ENCODE assay signal across 25 mouse cellular contexts in the genomic region with DNA sequence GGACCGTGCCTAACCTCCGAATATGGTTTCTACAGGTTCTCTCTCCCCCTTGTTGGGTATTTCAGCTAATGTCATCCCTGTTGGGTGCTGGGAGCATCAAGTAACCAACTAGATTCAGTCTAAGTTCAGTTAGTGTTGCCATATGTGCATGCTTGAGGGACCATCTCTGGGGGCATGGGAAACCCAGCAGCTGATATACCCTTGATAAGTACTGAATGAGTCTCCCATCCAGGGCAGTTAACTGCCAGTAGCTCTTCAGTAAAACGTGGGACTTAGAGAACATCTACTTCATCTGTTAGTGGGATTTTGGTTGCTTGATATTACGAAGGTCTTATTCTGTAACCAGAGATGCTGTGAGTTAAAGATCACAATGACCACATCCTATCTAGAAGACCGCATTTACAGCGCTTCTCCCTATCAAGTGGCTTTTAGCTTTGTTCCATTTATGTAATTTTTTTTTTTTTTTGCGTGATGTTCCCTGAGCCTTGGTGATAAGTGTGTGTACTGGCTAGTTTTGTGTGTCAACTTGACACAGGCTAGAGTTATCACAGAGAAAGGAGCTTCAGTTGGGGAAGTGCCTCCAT.
DNase-seq lines count a peak whose midpoint lies in the region; ATAC-seq lines count a peak whose summit lies in the region.
"Had no signal": no experiment of that assay in that cellular context is flagged by ENCODE, and none has a peak within 500 bp of the region (broad histone marks: within the 10 kb centered on the region; RNA-seq: fewer than 3 reads in every experiment).

No protein-coding gene starts in this region.

- no peak overlapping the region for H3K9ac ChIP-seq in heart, embryonic 12.5 days
- H3K9ac ChIP-seq: embryonic facial prominence, embryonic 12.5 days; embryonic facial prominence, embryonic 15.5 days; forebrain, postnatal 0 days; hindbrain, embryonic 13.5 days; intestine, embryonic 15.5 days had no signal

- no peak overlapping the region for H3K4me2 ChIP-seq in heart, embryonic 12.5 days
- H3K4me2 ChIP-seq: embryonic facial prominence, embryonic 12.5 days; embryonic facial prominence, embryonic 15.5 days; hindbrain, embryonic 13.5 days; intestine, embryonic 15.5 days had no signal

- 71% methylated on average over 7 of the region's 7 CpGs for WGBS in heart, embryonic 12.5 days

- no peaks in the 10 kb centered on the region for H3K9me3 ChIP-seq in heart, embryonic 12.5 days (replicated peaks)
- H3K9me3 ChIP-seq: embryonic facial prominence, embryonic 12.5 days; embryonic facial prominence, embryonic 15.5 days; heart, embryonic 10.5 days; hindbrain, embryonic 13.5 days; intestine, embryonic 15.5 days had no signal

- DNase-seq in heart, adult 11 months = peak; percentile 55
- peak; percentile 58 for DNase-seq in naive thymus-derived CD4-positive, alpha-beta T cell, adult 2 months (ENCODE audit: low read depth)
- no peak for DNase-seq in embryo, embryonic 10 days (ENCODE audit: low spot score)
- no peak for DNase-seq in left cerebral cortex, adult 18-20 months (ENCODE audit: low spot score in 2 of 2)
- DNase-seq: adrenal gland, adult 8-10 months; adrenal gland, postnatal 25 days; B cell, adult 2 months; cerebellum, adult 11-12 months; cerebellum, adult 8-10 months; cerebellum, postnatal 36 days; forebrain, postnatal 0 days; gastrocnemius, adult 2 months; gastrocnemius, postnatal 14 days; heart, adult 2 months had no signal

- no peak for ATAC-seq in heart, embryonic 12.5 days (ENCODE audit: insufficient number of reproducible peaks, low FRiP score)
- ATAC-seq in megakaryocyte, adult 5-6 weeks (ENCODE audit: poor library complexity, severe bottlenecking) = peak; percentile 56
- ATAC-seq: activated CD4-positive, CD25-positive, alpha-beta regulatory T cell, adult 4 months; CD4-positive, CD25-positive, alpha-beta regulatory T cell, adult 4 months; forebrain, embryonic 14.5 days; forebrain, postnatal 0 days; hindbrain, embryonic 16.5 days; intestine, embryonic 15.5 days had no signal

- no peaks in the 10 kb centered on the region for H3K36me3 ChIP-seq in heart, embryonic 12.5 days
- H3K36me3 ChIP-seq: embryonic facial prominence, embryonic 12.5 days; embryonic facial prominence, embryonic 15.5 days; heart, embryonic 10.5 days; hindbrain, embryonic 13.5 days; intestine, embryonic 15.5 days had no signal

- no peak overlapping the region for H3K27ac ChIP-seq in heart, embryonic 12.5 days (ENCODE audit: poor library complexity, severe bottlenecking)
- H3K27ac ChIP-seq: embryonic facial prominence, embryonic 12.5 days; embryonic facial prominence, embryonic 15.5 days; gastrocnemius, adult 2 months; heart, adult 2 months; heart, embryonic 10.5 days; hindbrain, embryonic 13.5 days; intestine, embryonic 15.5 days had no signal

- 0 out of 2 replicates have a peak, but pooled peaks cover 2% of the 10 kb centered on the region for H3K4me1 ChIP-seq in heart, embryonic 12.5 days (replicated peaks)
- H3K4me1 ChIP-seq: embryonic facial prominence, embryonic 12.5 days; embryonic facial prominence, embryonic 15.5 days; heart, embryonic 10.5 days; hindbrain, embryonic 13.5 days; intestine, embryonic 15.5 days had no signal

- H3K27me3 ChIP-seq in heart, embryonic 12.5 days (replicated peaks) = no peaks in the 10 kb centered on the region
- H3K27me3 ChIP-seq: embryonic facial prominence, embryonic 12.5 days; embryonic facial prominence, embryonic 15.5 days; hindbrain, embryonic 13.5 days; intestine, embryonic 15.5 days had no signal

- H3K4me3 ChIP-seq in heart, embryonic 12.5 days = no peak overlapping the region
- H3K4me3 ChIP-seq: embryonic facial prominence, embryonic 12.5 days; embryonic facial prominence, embryonic 15.5 days; gastrocnemius, adult 2 months; heart, adult 2 months; heart, embryonic 10.5 days; hindbrain, embryonic 13.5 days; intestine, embryonic 15.5 days had no signal

Comparison
In these comparisons a context has a peak if more than half of its experiments do, and no peak if none do; other contexts are left out.
1. DNase-seq: peak in heart, adult 11 months (single experiment) and naive thymus-derived CD4-positive, alpha-beta T cell, adult 2 months (single experiment); none in embryo, embryonic 10 days (single experiment) and left cerebral cortex, adult 18-20 months (0 of 2).